Mouse (Mus musculus) kidney, postnatal 36 days (tissue): ENCODE measurements around the gene Celsr2.

Experiments used
- DNase-seq, 2 experiments: peaks; one replicate each; pipeline ENCODE4 v3.0.0; 2021 to 2022; ENCODE audit warnings: mixed read lengths in 2 of 2

Gene Celsr2

GRCm38 (mm10) chr3:108378875-108379663 lies 36.3 kb downstream of the Celsr2 start:
- no peak for DNase-seq

- DNase-seq = no peak
Observed at GRCm38 (mm10) chr3:108372691-108373090, 42.7 kb downstream of the Celsr2 start.

GRCm38 (mm10) chr3:108372274-108372673 lies 43.1 kb downstream of the Celsr2 start:
- no peak for DNase-seq

- no peak for DNase-seq
Observed at GRCm38 (mm10) chr3:108368721-108369120, 46.6 kb downstream of the Celsr2 start.

- DNase-seq = no peak
Observed at GRCm38 (mm10) chr3:108367828-108368227, 47.5 kb downstream of the Celsr2 start.

- DNase-seq = no peak
Observed at GRCm38 (mm10) chr3:108367173-108367572, 48.2 kb downstream of the Celsr2 start.

GRCm38 (mm10) chr3:108364270-108364995 lies 50.9 kb downstream of the Celsr2 start, which contains the start of gene Mybphl:
Gene Mybphl, plus strand, starts transcription at chr3:108364911.
- no peak for DNase-seq

- no peak for DNase-seq
Observed at GRCm38 (mm10) chr3:108363626-108364025, 51.7 kb downstream of the Celsr2 start.

GRCm38 (mm10) chr3:108360894-108361293 lies 54.5 kb downstream of the Celsr2 start:
- DNase-seq = peak in 1 of 2 experiments; percentile 11

GRCm38 (mm10) chr3:108358445-108358844 lies 56.9 kb downstream of the Celsr2 start:
- no peak for DNase-seq

GRCm38 (mm10) chr3:108357051-108357450 lies 58.3 kb downstream of the Celsr2 start:
- DNase-seq = no peak

- DNase-seq = no peak
Observed at GRCm38 (mm10) chr3:108355245-108355644, 60.1 kb downstream of the Celsr2 start.

GRCm38 (mm10) chr3:108348376-108348775 lies 67.0 kb downstream of the Celsr2 start:
- DNase-seq = no peak

GRCm38 (mm10) chr3:108345855-108346254 lies 69.5 kb downstream of the Celsr2 start:
- no peak for DNase-seq

- DNase-seq = no peak
Observed at GRCm38 (mm10) chr3:108342185-108342584, 73.2 kb downstream of the Celsr2 start.

GRCm38 (mm10) chr3:108341040-108341439 lies 74.3 kb downstream of the Celsr2 start:
- DNase-seq = no peak
